Mouse (Mus musculus) ovary, postnatal 36 days (tissue): ENCODE measurements at regions not wholly inside any gene's neighbourhood (a gene's known extent, or its start where the extent isn't known, plus 50 kb on each side); places are given as distances from the start of the nearest gene placed in this dataset.

Source experiments
- DNase-seq: peaks from one replicate; pipeline ENCODE4 v3.0.0; 2022; ENCODE audit warnings: low spot score, mixed read lengths

DNA sequence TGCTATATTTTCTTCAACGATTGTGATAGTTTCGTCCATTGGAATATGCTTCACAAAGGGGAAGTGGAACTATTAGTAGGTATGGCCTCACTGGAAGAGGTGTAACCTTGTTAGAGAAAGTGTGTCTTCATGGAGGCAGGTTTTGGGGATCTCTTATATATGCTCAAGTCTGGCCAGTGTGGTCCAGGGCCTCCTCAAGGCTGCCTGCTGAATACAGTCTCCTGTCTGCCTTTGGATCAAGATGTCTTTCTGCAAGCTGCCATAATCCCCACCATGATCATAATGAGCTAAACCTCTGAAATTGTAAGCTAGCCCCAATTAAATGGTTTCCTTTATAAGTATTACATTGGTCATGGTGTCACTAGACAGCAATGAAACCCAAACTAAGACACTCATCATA is 384.3 kb downstream of the Btbd3 start:
- DNase-seq, result no peak

DNA sequence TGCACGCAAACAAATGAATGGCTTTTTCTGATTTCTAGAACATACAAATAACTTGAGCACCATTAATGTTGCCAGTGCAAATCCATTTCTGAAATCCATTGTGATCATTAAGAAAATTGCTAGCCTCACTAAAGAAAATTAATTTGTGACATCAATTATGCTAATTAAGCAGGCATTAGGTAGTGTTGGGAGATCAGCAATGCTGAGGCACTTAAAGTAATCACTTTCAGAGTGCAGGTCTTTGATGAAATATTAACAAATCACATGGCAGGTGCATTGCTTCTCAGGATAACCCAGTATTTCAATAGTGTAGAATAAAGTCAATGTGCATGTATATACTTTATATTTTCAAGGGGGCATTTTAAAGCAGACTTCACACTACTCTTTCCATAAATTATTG is 385.0 kb downstream of the Btbd3 start:
- no peak for DNase-seq

DNA sequence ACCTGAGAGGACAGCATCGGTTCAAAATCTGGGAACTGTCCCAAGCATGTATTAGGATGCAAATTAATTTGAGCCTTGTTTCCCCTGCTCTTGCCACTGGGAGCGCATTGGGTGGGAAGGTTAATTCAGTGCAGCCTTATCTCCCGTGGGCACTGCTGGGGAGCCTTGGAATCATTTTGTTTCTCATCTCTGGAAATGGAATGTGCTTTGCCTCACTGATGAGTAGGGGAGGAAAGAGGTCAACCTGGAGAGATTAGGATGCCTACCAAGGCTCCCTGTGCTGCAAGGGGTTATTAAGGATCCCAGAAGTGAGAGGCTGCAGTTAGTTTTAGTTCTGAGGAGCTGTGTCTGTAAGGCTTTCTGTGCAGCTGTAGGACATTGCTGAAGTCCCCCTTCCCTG is 392.3 kb downstream of the Btbd3 start:
- DNase-seq, result no peak

DNA sequence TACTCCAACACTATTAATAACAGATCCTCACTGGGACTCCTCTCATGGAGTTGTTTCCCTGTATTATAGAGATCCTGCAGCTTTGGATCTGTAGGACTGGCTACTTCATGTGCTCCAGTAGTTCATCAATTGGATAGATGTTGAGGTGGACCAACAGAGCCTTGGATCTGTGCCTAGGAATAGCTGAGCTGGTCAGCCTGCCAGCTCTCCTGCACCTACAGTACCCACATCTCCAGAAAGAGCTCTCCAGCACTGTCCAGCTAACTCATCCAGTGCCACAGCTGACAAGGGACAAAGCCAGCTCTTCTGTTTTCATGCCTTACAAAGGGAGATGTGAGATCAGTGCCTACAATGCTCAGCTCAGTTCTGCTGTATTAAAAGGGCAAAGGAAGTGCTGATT is 403.0 kb downstream of the Btbd3 start:
- no peak for DNase-seq

GRCm38 (mm10) chr2:138670307-138670706 is 413.9 kb downstream of the Btbd3 start:
- no peak for DNase-seq

DNA sequence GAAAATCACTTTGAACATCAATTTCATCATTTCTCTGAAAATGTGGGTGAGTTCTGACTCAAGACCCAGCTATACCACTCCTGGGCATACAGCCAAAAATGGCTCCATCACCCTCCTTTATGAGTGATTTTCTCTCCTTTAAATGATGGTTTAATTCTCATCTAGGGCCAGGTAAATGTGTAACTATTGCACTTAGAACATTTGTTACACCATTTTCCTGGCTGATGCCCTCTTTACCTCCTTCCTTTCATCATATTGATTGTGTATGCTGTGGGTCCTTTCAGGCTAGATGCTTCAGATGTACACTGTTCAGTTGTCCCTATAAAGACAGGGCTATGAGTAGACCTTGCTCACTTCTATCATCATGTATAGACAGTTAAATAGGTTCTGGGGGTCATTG is 418.4 kb downstream of the Btbd3 start:
- DNase-seq, result no peak

DNA sequence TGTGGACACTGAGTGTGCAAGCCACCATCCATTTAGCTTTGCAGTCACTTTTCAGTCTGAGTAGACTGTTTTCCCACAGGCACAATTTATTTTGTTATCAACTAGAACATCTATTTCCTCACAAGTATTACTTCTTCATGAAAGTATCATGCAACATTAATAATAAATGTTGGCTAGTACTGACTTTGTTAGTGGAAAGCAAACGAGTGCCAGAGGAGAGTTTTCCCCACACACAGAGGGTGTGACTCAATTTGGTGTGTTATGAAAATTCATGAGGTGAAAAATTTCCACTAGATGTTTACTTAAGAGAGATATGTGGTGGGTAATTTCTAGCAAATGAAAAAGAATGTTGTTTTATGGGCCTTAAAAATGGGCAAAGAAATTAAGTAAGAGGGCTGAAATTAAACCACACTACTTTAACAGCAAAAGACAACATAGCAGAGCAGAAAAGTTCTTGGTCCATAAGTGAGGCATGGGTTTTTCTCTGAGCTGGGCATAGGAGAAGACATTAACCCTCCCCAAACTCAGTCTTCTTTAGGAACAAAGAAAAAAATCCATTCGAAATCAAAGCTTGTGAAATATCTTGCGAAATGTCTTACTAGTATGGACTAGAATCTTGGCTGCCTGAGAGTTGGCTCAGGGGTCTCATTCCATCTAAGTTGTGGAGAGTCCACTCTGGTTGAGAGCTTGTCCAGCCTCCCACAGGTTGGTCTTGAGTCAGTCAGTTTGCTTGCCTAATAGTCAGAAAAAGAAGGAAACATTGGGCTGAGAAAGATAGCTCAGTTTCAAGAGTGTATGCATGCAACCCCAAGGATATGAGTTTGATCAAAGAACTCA is 419.1 kb downstream of the Btbd3 start:
- no peak for DNase-seq

GRCm38 (mm10) chr2:138688140-138688871 is 431.9 kb downstream of the Btbd3 start:
- DNase-seq, result no peak

- no peak for DNase-seq
These were observed 433.1 kb downstream of the Btbd3 start for GRCm38 (mm10) chr2:138689497-138689896.

DNA sequence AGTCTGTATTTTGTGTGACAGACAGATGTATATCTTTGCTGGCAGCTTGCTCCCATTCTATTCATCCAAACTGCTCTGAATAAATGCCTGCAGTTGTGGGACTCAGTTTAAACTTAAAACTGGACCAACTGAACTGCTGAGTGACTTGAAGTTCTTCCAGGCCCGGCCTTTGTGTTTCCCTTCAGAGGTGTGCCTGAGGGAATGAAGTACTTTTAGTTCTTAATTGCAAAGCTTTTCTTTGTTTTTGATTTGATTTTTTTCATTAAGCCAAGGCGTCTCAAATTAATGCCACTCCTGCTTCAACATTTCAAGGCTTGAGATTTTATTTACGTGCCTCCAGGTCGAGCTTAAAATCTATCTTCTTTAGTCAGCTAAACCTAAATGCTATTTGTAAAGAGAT is 446.4 kb downstream of the Btbd3 start:
- DNase-seq, result no peak

- no peak for DNase-seq
These were observed 447.7 kb downstream of the Btbd3 start for GRCm38 (mm10) chr2:138703943-138704541.

- DNase-seq, result no peak
These were observed 452.4 kb downstream of the Btbd3 start for GRCm38 (mm10) chr2:138708763-138709162.

DNA sequence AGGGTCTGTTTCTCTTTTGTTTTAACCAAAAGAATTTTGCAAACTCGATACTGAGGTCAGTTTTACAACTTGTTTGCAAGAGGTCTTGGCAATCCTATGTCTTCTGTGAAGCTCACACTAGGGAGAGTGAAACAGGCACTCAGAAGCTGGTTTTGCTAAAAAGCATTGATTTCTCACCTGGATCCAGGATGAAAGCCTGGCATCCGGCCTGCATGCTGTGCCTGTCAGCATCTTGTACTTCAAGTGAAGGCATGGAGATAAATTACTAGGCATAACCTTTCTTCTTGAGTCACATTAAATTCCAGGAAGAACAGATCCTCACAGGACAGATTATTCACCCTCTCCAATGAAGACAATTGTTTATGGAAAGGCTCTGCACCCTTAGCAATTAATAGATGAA is 477.5 kb downstream of the Btbd3 start:
- no peak for DNase-seq

GRCm38 (mm10) chr2:138744806-138745205 is 488.4 kb downstream of the Btbd3 start:
- DNase-seq, result no peak

DNA sequence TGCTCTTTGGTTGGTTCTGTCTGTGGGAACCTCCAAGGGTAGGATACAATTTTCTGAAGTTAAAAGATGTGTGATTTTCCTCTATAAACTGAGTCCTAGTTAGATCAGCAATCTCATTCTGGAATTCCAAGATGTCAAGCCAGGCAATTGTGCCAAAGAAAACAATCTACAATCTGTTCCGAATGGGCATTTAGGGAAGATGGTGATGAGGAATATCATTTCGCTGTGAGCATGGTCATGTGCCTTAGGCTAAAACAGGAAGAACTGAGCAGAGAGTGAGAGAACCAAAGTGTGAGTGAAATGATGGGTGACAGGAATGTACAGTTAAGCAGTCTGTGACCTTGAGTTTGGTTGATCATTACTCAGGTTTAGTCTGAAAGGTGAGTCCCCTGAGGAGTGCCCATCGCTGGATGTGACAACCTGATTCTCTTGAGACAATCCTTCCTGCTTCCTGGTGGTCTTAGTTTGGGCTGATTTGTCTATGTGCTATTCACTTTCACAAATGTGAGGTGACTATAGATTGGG is 504.1 kb downstream of the Btbd3 start:
- DNase-seq, result no peak

GRCm38 (mm10) chr2:138761400-138761799 is 505.0 kb downstream of the Btbd3 start:
- no peak for DNase-seq

- DNase-seq, result no peak
These were observed 510.0 kb downstream of the Btbd3 start for GRCm38 (mm10) chr2:138766275-138766842.

- DNase-seq, result no peak
These were observed 527.4 kb downstream of the Btbd3 start for GRCm38 (mm10) chr2:138783781-138784180.

DNA sequence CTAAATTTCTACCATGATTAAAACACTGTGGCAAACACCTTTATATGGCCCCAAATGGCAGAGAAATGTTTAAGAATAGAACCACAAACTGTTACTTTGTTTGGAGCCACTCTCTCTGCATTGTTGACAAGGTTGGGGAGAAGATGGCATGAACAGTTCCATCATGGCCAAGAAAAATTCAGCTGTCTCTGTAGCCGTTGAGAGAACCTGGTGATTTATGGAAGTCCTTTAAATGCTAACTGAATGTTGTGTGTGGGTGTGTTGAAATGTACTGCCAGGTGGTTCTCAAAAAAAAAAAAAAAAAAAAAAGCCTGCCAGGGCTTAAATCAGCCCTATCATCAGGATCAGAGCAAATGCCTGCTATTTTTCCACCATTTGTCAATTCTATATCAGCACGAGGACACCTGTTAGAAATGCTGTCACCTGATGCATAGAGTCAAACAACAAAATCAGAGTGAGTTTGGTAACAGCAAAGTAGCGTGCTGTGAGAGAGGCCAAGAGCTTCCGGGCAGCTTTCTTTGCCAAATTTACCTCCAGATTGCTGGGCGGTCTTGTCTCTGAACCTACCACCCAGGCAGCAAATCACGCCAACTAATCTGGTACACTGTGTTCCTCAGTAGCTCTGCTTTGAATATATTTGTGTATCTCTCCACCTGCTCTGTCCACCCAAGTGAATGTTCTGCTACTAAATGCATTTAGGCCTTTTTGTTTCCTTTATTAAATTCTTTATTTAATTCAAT is 536.5 kb downstream of the Btbd3 start:
- no peak for DNase-seq

DNA sequence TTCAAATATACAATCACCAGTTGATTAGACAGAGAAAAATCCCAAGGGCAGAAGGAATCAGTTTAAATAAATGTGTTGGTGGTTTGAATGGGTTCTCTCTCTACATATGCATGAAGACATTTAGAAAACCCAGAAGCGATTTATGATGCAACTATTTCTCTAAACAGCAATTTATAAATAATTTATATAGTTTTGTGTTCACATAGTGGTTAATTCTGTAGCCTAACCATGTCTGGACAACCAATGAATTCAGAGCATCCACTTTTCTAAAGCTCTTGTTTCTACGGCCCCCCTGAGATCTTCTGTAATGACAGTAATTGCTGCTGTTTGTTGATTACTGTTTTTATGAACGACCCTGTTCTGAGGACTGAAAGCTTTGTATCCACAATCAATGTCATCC is 549.8 kb downstream of the Btbd3 start:
- DNase-seq, result no peak

- no peak for DNase-seq
These were observed 553.4 kb downstream of the Btbd3 start for GRCm38 (mm10) chr2:138809767-138810166.

GRCm38 (mm10) chr2:138820489-138820888 is 564.1 kb downstream of the Btbd3 start:
- no peak for DNase-seq
